Mouse (Mus musculus) lung, postnatal 0 days (tissue): ENCODE measurements at regions not wholly inside any gene's neighbourhood (a gene's known extent, or its start where the extent isn't known, plus 50 kb on each side); places are given as distances from the start of the nearest gene placed in this dataset.

Experiments used
- ATAC-seq: fragments of 200-750 bp; cut with Nextera tagmentation; 2 replicates; pipeline ENCODE4 v1.8.0; 2017; ENCODE audit warnings: moderate library complexity
- DNase-seq: peaks from one replicate; pipeline ENCODE4 v3.0.0-alpha.2; 2016; ENCODE audit warnings: low spot score
- H3K27ac ChIP-seq: fragments of 300-500 bp; sonication (generic); 2 replicates; pipeline ENCODE4 v1.5.1; 2014; ENCODE audit warnings: antibody characterized with exemption, mild to moderate bottlenecking, low read length, mixed read lengths
- H3K27me3 ChIP-seq: fragments of 300-500 bp; sonication (generic); replicated peaks from 2 replicates; pipeline ENCODE4 v1.6.1; 2014; ENCODE audit warnings: low read length, mixed read lengths; ENCODE audit not compliant: insufficient read depth
- H3K36me3 ChIP-seq: fragments of 300-500 bp; sonication (generic); 2 replicates; pipeline ENCODE4 v1.6.1; 2014; ENCODE audit warnings: low read length, mixed read lengths; ENCODE audit not compliant: insufficient read depth
- H3K4me1 ChIP-seq: fragments of 300-500 bp; sonication (generic); 2 replicates; pipeline ENCODE4 v1.6.1; 2014; ENCODE audit warnings: antibody characterized with exemption, low read depth, low read length, mixed read lengths; ENCODE audit not compliant: insufficient read depth
- H3K4me2 ChIP-seq: fragments of 300-500 bp; sonication (generic); replicated peaks from 2 replicates; pipeline ENCODE4 v1.6.1; 2014; ENCODE audit warnings: low read depth, mild to moderate bottlenecking, low read length, moderate library complexity, mixed read lengths
- H3K4me3 ChIP-seq: fragments of 300-500 bp; sonication (generic); 2 replicates; pipeline ENCODE4 v1.5.1; 2014; ENCODE audit warnings: low read depth, low read length
- H3K9ac ChIP-seq: fragments of 300-500 bp; sonication (generic); replicated peaks from 2 replicates; pipeline ENCODE4 v1.6.1; 2014; ENCODE audit warnings: low read depth, mild to moderate bottlenecking
- H3K9me3 ChIP-seq: fragments of 300-500 bp; sonication (generic); 2 replicates; pipeline ENCODE4 v1.6.1; 2016; ENCODE audit warnings: low read length, mixed read lengths
- CTCF ChIP-seq: IDR thresholded peaks from 2 replicates; pipeline ENCODE4 v1.5.1; 2016; ENCODE audit warnings: antibody characterized with exemption, mild to moderate bottlenecking
- EP300 ChIP-seq: IDR thresholded peaks from 2 replicates; pipeline ENCODE4 v1.6.1; 2016; ENCODE audit warnings: antibody characterized with exemption, mild to moderate bottlenecking, control low read depth
- WGBS: fragments of 180-500 bp; shearing (Covaris S2); extraction: QIAGEN DNeasy Blood & Tissue Kit; methylation state at CpG from one replicate; pipeline ENCODE4 v1.1.7; 2014; 5-methylcytosine and 5-hydroxymethylcytosine counted together

DNA sequence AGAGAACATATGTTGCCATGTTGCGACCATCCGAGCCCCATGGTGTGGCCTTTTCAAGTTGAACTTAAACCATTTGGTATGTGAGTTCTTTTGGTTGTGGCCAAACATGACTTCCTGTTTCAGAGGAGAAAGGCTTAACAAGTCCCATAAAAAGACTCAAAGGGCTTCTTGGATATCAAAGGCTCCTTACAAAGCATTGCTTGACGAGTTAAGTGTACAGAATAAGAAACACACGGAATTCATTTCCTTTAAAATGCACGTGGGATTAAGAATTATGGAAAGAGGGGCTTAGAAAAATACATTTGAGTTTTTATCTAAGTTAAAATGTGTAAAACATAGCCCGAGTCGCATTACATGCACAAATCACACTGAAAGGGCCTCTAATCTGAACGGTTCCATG lies 346.8 kb downstream of the Cmpk2 start:
- no peak for DNase-seq
- Histone ChIP-seq H3K36me3 (no peaks in the 10 kb centered on the region), H3K4me1 (no peaks in the 10 kb centered on the region), H3K9ac (no peak overlapping the region), H3K4me2 (no peak overlapping the region), H3K9me3 (no peaks in the 10 kb centered on the region), H3K4me3 (no peak overlapping the region), H3K27ac (no peak overlapping the region), H3K27me3 (no peaks in the 10 kb centered on the region)
- ATAC-seq = no peak
- 71% methylated on average over 8 of the region's 8 CpGs for WGBS
- TF ChIP-seq EP300 (no peak), CTCF (no peak)

DNA sequence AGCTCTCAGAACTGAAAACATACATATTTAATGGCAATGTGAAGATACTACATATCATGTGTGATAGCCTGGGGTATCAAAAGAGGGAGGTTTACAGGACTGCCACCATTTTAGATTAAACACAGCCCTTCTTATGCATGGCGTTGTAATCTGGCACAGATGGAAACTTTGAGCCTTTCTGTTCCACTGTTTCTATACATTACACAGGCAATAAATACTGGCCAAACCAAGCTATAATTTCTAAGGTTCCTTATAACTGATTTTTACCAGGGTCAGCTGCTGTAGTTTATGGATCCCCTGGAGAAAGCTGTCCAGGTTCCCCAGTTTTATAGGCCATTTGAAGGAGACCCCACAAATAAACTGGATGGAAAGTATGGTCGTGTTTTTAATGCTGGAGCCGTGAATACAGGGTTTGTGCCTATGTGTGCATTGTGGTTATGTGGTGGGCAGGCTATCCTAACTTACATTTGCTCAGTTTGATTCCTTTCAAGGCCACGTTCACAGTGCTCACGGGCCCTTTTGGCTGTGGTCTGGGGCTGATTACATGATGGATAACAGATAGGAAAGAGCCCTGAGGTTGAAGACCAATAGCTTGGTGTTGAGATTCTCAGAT lies 341.7 kb downstream of the Cmpk2 start:
- 77% methylated on average over 5 of the region's 5 CpGs for WGBS
- Histone ChIP-seq H3K27ac (no peak overlapping the region), H3K9me3 (no peaks in the 10 kb centered on the region), H3K4me2 (no peak overlapping the region), H3K4me3 (no peak overlapping the region), H3K4me1 (no peaks in the 10 kb centered on the region), H3K9ac (no peak overlapping the region), H3K36me3 (no peaks in the 10 kb centered on the region), H3K27me3 (no peaks in the 10 kb centered on the region)
- TF ChIP-seq CTCF = no peak
- TF ChIP-seq EP300 = no peak
- ATAC-seq (no peak), DNase-seq (no peak)

DNA sequence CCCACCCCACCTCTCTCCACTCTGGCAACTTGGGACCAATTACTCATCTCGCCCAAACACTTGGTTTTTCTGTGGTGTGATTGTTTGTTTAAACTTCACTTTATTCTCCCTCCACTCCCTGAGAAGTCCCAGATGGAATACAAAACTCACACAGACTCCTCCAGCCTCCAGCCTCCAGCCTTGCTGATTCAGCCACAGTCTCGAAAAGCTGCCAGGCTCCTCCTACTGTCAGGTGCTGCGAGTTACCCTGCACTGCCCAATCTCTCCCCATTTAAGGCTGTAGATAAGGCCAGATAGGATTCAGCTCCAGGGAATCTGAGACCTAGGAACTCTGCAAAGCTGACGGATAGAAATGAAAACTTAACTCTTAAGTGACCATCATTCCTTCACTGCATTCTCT lies 340.7 kb downstream of the Cmpk2 start:
- no peak overlapping the region for H3K27ac ChIP-seq
- WGBS = 5% methylated on average over 4 of the region's 4 CpGs
- H3K9me3 ChIP-seq = no peaks in the 10 kb centered on the region
- H3K4me2 ChIP-seq = no peak overlapping the region
- TF ChIP-seq EP300 (no peak), CTCF (no peak)
- H3K4me1 ChIP-seq = no peaks in the 10 kb centered on the region
- H3K27me3 ChIP-seq = no peaks in the 10 kb centered on the region
- no peak overlapping the region for H3K4me3 ChIP-seq
- DNase-seq (no peak), ATAC-seq (no peak)
- no peaks in the 10 kb centered on the region for H3K36me3 ChIP-seq
- H3K9ac ChIP-seq = no peak overlapping the region

DNA sequence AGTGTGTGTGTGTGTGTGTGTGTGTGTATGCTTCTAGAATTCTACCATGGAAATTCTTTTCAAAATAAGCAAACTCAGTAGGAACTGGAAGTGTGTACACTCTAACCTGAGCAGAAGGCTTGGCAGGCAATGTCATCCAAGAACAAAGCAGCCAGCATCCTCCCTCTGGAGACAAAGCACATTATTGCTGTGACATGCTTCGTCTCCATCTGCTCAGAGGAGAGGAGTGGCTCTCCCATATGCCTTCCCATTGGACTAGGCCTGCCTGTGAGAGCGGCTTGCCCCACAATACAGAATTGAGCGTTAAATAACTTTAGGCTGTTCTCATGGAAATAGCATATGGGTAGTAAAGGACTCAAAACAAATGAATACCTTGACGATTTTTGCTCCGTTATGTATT lies 333.5 kb downstream of the Cmpk2 start:
- no peaks in the 10 kb centered on the region for H3K9me3 ChIP-seq
- no peaks in the 10 kb centered on the region for H3K36me3 ChIP-seq
- no peak overlapping the region for H3K4me2 ChIP-seq
- no peak overlapping the region for H3K9ac ChIP-seq
- DNase-seq (no peak), ATAC-seq (no peak)
- H3K27ac ChIP-seq = no peak overlapping the region
- TF ChIP-seq CTCF (no peak), EP300 (no peak)
- no peaks in the 10 kb centered on the region for H3K27me3 ChIP-seq
- WGBS = 80% methylated on average over 5 of the region's 5 CpGs
- H3K4me3 ChIP-seq = no peak overlapping the region
- no peaks in the 10 kb centered on the region for H3K4me1 ChIP-seq

DNA sequence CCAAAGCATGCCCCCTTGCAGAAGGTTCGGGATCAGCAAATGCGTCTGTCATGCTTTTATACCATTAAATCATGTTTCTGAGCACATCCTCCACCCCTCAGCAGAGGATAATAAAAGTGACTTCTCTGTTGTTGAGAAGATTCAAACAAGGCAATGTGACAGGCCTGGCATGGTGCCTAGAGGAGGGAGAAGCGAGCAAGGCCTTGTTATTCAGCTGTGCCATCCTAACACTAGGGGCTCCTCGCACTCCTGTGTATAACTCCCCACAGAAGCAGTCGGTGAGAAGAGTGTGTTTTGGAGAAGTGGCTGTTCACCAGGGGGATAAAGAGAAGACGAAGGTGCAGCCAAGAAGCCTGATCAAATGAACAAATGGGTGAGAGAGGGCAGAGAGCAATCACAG lies 330.3 kb downstream of the Cmpk2 start:
- Histone ChIP-seq H3K9ac (no peak overlapping the region), H3K4me3 (no peak overlapping the region), H3K27ac (no peak overlapping the region), H3K9me3 (no peaks in the 10 kb centered on the region), H3K4me2 (no peak overlapping the region), H3K36me3 (no peaks in the 10 kb centered on the region), H3K4me1 (no peaks in the 10 kb centered on the region), H3K27me3 (no peaks in the 10 kb centered on the region)
- DNase-seq (no peak), ATAC-seq (no peak)
- TF ChIP-seq CTCF = no peak
- no peak for TF ChIP-seq EP300
- WGBS = 67% methylated on average over 6 of the region's 6 CpGs

DNA sequence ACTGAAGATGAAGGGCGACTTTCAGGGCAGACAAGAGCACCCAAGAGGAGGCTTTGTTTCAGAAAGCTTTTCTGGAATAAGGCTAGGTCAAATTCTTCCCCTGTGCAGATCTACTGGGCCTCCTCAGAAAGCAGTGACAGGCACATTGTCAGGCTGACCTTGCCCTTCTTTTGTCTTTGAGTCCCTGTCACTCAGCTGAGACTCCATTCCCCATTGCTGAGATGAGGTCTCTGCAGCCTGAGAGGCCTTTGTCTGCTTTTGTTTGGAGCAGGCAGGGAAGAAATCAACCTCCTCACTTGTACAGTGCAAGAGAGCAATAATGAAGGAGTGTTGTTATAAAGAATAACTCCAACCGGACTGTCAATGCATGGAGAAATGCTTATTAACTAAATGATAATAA lies 327.4 kb downstream of the Cmpk2 start:
- Histone ChIP-seq H3K36me3 (no peaks in the 10 kb centered on the region), H3K4me2 (no peak overlapping the region), H3K4me1 (no peaks in the 10 kb centered on the region), H3K4me3 (no peak overlapping the region), H3K27me3 (no peaks in the 10 kb centered on the region), H3K27ac (no peak overlapping the region), H3K9ac (no peak overlapping the region), H3K9me3 (no peaks in the 10 kb centered on the region)
- no peak for DNase-seq
- ATAC-seq = no peak
- no peak for TF ChIP-seq CTCF
- no peak for TF ChIP-seq EP300
- WGBS = 79% methylated on average over 2 of the region's 2 CpGs

DNA sequence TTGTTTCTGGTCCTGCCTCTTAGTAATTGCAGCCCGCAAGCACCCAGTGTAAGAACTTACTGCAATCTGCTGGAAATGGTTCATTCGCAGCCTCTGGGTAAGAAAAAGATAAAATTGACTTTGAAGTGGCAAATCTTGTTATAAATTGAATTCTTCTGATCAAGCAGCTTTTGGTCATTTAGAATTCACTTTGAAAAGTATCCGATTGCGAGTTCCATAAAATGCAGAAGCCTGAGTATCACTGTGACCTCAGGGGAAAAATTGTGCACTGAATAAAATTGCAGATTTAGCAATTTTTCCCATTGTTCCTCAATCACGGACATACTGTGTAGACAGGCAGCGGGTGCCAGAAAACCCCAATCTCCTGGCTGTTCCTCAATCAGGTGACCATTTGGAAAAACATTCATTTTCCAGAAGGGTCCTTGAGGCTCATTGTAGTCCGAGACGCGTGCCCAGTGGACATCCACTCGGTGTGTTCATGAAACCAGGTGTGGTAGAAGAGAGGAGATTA lies 320.4 kb downstream of the Cmpk2 start:
- H3K4me2 ChIP-seq = no peak overlapping the region
- 71% methylated on average over 10 of the region's 10 CpGs for WGBS
- no peaks in the 10 kb centered on the region for H3K27me3 ChIP-seq
- DNase-seq (no peak), ATAC-seq (no peak)
- no peak overlapping the region for H3K27ac ChIP-seq
- TF ChIP-seq EP300 = no peak
- no peak for TF ChIP-seq CTCF
- H3K9me3 ChIP-seq = no peaks in the 10 kb centered on the region
- no peak overlapping the region for H3K4me3 ChIP-seq
- H3K4me1 ChIP-seq = no peaks in the 10 kb centered on the region
- no peak overlapping the region for H3K9ac ChIP-seq
- no peaks in the 10 kb centered on the region for H3K36me3 ChIP-seq
